Mouse (Mus musculus): Measurements from ENCODE around the gene Smok2b. TPM values are rescaled to one million over a fixed set of nuclear protein-coding genes. Genes with fewer than 3 reads are reported as not detected.
"Not testable (repeated sequence)": the region's sequence is repeated elsewhere in the genome, so short reads cannot be mapped to it uniquely, and the experiment has no call there.

The Smok2b gene
- polyA plus RNA-seq, 1 experiment from 2014 or later = not detected

DNA sequence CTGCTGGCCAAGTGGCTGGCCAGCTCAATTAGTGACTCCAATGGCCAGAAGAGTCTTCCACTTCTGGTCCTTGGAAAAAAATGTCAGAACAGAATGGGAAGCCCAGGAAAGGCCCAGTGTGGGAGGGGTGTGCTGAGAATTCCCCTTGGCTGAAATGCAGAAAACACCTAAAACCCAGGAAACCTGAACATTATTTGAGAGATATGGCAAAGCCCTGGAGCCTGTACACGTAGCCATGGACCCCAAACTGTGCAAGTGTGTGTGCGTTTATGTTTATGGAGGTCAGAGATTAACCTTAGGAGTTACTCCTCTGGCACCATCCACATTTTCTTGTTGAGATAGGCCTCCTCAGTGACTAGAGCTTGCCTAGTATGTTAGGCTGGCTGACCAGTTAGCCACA, 31.2 kb upstream of the Smok2b start:
- not testable (repeated sequence) for H3K27me3 ChIP-seq (ENCODE audit: control insufficient read depth, insufficient read depth, low read depth, low read length); H3K4me2 ChIP-seq (ENCODE audit: low read depth, low read length); H3K27ac ChIP-seq (ENCODE audit: low read length); H3K9ac ChIP-seq (ENCODE audit: low read depth, low read length); H3K4me1 ChIP-seq (ENCODE audit: control insufficient read depth, low read depth, low read length); H3K36me3 ChIP-seq (ENCODE audit: control insufficient read depth, insufficient read depth); ATAC-seq (ENCODE audit: low read depth); H3K4me3 ChIP-seq (ENCODE audit: low read depth, low read length); H3K9me3 ChIP-seq (replicated peaks; ENCODE audit: control insufficient read depth, low read length)
- WGBS (ENCODE audit: insufficient replicate concordance) = 53% methylated on average over 2 of the region's 2 CpGs

GRCm38 (mm10) chr17:13199880-13200409, 30.1 kb upstream of the Smok2b start:
- not testable (repeated sequence) for H3K4me1 ChIP-seq (ENCODE audit: control insufficient read depth, low read depth, low read length); H3K27me3 ChIP-seq (ENCODE audit: control insufficient read depth, insufficient read depth, low read depth, low read length); ATAC-seq (ENCODE audit: low read depth); H3K27ac ChIP-seq (ENCODE audit: low read length); H3K9me3 ChIP-seq (replicated peaks; ENCODE audit: control insufficient read depth, low read length); H3K36me3 ChIP-seq (ENCODE audit: control insufficient read depth, insufficient read depth); H3K4me2 ChIP-seq (ENCODE audit: low read depth, low read length); H3K9ac ChIP-seq (ENCODE audit: low read depth, low read length); H3K4me3 ChIP-seq (ENCODE audit: low read depth, low read length)
- WGBS (ENCODE audit: insufficient replicate concordance) = 65% methylated on average over 8 of the region's 9 CpGs

DNA sequence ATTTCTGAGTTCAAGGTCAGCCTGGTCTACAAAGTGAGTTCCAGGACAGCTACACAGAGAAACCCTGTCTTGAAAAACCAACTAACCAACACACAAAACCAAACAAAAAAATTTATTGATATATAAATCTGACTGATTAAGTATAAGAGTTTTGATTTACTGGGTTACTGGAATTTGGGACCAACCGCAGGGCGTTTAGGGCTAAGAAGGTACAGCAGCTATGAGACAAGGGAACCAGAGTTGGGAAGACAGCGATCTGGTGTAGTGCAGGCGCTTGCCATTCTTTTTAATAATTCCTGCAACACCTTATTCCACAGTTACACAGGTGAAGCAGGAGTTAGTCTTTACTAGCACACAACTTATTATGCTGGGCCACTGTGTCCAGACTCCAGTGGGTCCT, 28.5 kb upstream of the Smok2b start:
- 67% methylated on average over 4 of the region's 4 CpGs for WGBS (ENCODE audit: insufficient replicate concordance)
- ATAC-seq (ENCODE audit: low read depth) = not testable (repeated sequence)

DNA sequence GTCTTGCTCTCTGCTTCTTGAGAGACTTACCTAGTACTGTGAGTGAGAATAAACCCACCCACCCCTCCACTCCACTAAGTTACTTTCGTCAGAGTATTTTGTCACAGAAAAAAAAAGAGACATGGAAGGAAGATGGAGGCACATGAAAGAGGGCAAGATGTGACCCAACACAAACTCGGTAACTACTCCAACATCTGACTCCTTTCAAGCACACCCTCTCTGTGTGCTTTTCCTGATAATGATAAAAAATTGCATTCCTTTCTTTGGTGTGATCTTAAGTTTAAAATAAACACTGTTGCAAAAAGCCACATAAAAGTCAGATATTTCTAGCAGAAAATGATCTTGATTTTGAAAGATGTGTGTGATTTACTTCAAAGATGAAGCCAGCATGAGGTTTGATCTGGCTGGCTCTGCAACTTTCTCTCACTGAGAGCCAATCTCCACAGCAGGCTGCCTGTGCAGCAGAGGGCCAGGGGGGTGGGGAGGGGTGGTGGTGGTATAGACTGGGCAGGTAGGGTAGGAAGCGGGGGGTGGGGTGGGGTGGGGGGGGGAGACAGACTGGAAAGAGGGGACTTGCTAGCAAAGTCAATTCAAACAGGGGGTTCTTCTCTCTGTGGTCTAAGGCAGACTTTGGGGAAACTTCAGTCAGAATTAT, 27.5 kb upstream of the Smok2b start:
- H3K4me3 ChIP-seq (ENCODE audit: low read depth, low read length); H3K27ac ChIP-seq (ENCODE audit: low read length); ATAC-seq (ENCODE audit: low read depth); H3K36me3 ChIP-seq (ENCODE audit: control insufficient read depth, insufficient read depth); H3K9ac ChIP-seq (ENCODE audit: low read depth, low read length); H3K4me2 ChIP-seq (ENCODE audit: low read depth, low read length); H3K9me3 ChIP-seq (replicated peaks; ENCODE audit: control insufficient read depth, low read length); H3K4me1 ChIP-seq (ENCODE audit: control insufficient read depth, low read depth, low read length); H3K27me3 ChIP-seq (ENCODE audit: control insufficient read depth, insufficient read depth, low read depth, low read length): not testable (repeated sequence)
- WGBS (ENCODE audit: insufficient replicate concordance) = 64% methylated on average over 2 of the region's 3 CpGs

More for the DNA sequence above, 28.5 kb upstream of the Smok2b start:
- H3K27ac ChIP-seq (ENCODE audit: low read length); H3K4me1 ChIP-seq (ENCODE audit: control insufficient read depth, low read depth, low read length); H3K4me3 ChIP-seq (ENCODE audit: low read depth, low read length); H3K9ac ChIP-seq (ENCODE audit: low read depth, low read length); H3K36me3 ChIP-seq (ENCODE audit: control insufficient read depth, insufficient read depth); H3K4me2 ChIP-seq (ENCODE audit: low read depth, low read length); H3K9me3 ChIP-seq (replicated peaks; ENCODE audit: control insufficient read depth, low read length); H3K27me3 ChIP-seq (ENCODE audit: control insufficient read depth, insufficient read depth, low read depth, low read length): not testable (repeated sequence)

DNA sequence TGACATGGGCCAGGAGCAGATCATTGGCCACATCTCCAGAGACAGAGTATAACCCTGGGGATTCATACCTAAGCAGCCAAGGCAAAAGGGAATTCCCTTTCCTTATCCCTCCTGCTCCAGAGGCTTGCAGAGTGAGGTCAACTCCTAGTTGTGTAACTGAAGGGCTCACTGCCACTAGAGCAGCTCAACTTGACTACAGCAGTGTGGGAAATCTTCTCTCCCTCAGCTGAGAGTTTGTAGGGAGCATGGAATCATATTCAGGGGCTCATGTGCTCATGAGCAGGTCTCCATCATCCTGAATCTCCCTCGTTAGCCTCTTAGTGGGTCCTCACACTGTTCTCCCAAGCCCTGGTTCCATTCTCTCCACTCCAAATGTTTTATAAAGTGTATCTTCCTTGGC, 24.8 kb upstream of the Smok2b start:
- H3K4me2 ChIP-seq (ENCODE audit: low read depth, low read length); ATAC-seq (ENCODE audit: low read depth); H3K9me3 ChIP-seq (replicated peaks; ENCODE audit: control insufficient read depth, low read length); H3K27me3 ChIP-seq (ENCODE audit: control insufficient read depth, insufficient read depth, low read depth, low read length); H3K27ac ChIP-seq (ENCODE audit: low read length); H3K9ac ChIP-seq (ENCODE audit: low read depth, low read length); H3K36me3 ChIP-seq (ENCODE audit: control insufficient read depth, insufficient read depth); H3K4me1 ChIP-seq (ENCODE audit: control insufficient read depth, low read depth, low read length); H3K4me3 ChIP-seq (ENCODE audit: low read depth, low read length): not testable (repeated sequence)
- WGBS (ENCODE audit: insufficient replicate concordance) = 38% methylated on average over 1 of the region's 1 CpGs

GRCm38 (mm10) chr17:13206491-13206890, 23.6 kb upstream of the Smok2b start:
- H3K4me1 ChIP-seq (ENCODE audit: control insufficient read depth, low read depth, low read length) = no peaks in the 10 kb centered on the region
- no peaks in the 10 kb centered on the region for H3K36me3 ChIP-seq (ENCODE audit: control insufficient read depth, insufficient read depth)
- H3K27ac ChIP-seq (ENCODE audit: low read length) = no peak overlapping the region
- H3K4me2 ChIP-seq (ENCODE audit: low read depth, low read length) = no peak overlapping the region
- no peaks in the 10 kb centered on the region for H3K27me3 ChIP-seq (ENCODE audit: control insufficient read depth, insufficient read depth, low read depth, low read length)
- 71% methylated on average over 2 of the region's 2 CpGs for WGBS (ENCODE audit: insufficient replicate concordance)
- H3K9ac ChIP-seq (ENCODE audit: low read depth, low read length) = no peak overlapping the region
- no peak overlapping the region for H3K4me3 ChIP-seq (ENCODE audit: low read depth, low read length)
- ATAC-seq (ENCODE audit: low read depth) = no peak
- peaks cover 5% of the 10 kb centered on the region for H3K9me3 ChIP-seq (replicated peaks; ENCODE audit: control insufficient read depth, low read length)

DNA sequence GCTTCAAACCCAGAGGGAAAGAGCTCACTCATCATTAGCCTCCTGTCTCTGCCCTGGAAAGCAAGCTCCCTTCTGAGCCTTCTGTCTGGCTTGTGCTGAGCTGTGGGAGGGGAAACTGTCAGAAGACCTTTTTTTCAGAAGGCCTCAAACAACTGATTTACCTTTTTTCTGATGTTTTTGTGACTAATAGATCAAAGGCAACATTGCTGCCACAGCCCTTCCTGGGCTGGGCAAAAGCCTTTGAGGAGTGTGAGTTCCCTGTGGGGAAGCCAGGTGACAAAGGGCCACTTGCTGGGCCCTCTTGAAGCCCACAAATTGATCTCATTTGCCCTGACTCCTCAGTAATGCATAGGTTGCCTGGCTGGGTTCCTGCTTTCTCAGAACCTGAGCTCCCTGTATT, 21.6 kb upstream of the Smok2b start:
- H3K27ac ChIP-seq (ENCODE audit: low read length); ATAC-seq (ENCODE audit: low read depth); H3K4me1 ChIP-seq (ENCODE audit: control insufficient read depth, low read depth, low read length); H3K4me3 ChIP-seq (ENCODE audit: low read depth, low read length); H3K27me3 ChIP-seq (ENCODE audit: control insufficient read depth, insufficient read depth, low read depth, low read length); H3K4me2 ChIP-seq (ENCODE audit: low read depth, low read length); H3K9ac ChIP-seq (ENCODE audit: low read depth, low read length); H3K36me3 ChIP-seq (ENCODE audit: control insufficient read depth, insufficient read depth): not testable (repeated sequence)
- peaks cover 11% of the 10 kb centered on the region for H3K9me3 ChIP-seq (replicated peaks; ENCODE audit: control insufficient read depth, low read length)

DNA sequence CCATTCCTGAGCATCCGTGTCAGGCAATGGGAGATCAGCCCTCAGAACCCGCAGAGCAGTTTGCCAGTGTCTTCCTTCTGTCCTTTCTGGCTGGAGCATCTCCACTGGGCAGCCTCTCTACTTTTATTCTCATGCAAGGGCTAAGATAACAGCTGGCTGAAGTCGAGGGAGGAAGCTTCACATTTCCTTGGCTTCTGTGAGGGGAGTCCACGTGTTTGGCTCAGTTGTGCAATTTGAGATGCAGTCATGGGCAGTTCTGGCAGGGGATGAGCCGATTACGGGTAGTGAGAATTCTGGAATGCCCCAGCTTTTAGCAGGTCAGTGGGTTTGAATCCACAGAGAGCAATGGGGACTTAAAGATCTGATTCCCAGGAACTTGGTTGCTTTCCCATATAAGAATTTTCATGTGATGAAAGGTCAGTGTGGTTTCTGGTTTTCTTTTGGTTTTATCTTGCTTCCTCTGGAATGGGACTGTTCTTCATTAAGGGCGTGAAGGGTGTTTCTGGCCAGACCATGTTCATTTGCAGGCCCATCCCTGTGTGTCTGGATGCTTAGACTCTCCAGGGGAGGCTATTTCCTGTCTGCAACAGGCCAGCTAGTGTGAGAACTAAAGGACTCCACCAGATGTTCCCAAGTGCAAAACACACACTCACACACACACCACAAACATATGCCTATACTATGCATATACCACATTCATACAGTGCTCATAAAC, 17.8 kb upstream of the Smok2b start:
- Histone ChIP-seq H3K4me2 (ENCODE audit: low read depth, low read length) (no peak overlapping the region), H3K9me3 (replicated peaks; ENCODE audit: control insufficient read depth, low read length) (peaks cover 26% of the 10 kb centered on the region), H3K27me3 (ENCODE audit: control insufficient read depth, insufficient read depth, low read depth, low read length) (no peaks in the 10 kb centered on the region), H3K27ac (ENCODE audit: low read length) (no peak overlapping the region), H3K4me3 (ENCODE audit: low read depth, low read length) (no peak overlapping the region), H3K36me3 (ENCODE audit: control insufficient read depth, insufficient read depth) (no peaks in the 10 kb centered on the region), H3K4me1 (ENCODE audit: control insufficient read depth, low read depth, low read length) (no peaks in the 10 kb centered on the region), H3K9ac (ENCODE audit: low read depth, low read length) (no peak overlapping the region)
- WGBS (ENCODE audit: insufficient replicate concordance) = 46% methylated on average over 7 of the region's 7 CpGs
- no peak for ATAC-seq (ENCODE audit: low read depth)

DNA sequence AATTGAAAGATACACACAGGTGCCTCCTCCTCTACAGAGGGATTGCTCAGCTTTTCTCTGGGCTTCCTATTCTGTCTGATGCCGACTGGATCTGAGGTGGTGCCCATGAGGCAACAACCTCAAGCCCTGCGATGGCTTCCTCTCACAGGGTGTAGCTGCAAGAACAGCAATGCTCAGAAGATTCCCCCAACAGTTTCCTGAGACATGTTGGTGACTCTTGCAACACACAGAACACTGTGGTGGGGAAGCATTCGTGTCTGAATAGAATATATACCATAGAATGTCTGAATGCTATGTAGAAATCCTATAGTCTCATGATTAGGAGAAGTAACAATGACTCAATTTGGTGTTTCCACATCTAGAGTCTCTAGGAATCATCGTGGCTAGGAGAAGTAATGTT, 15.9 kb upstream of the Smok2b start:
- Histone ChIP-seq H3K27ac (ENCODE audit: low read length) (no peak overlapping the region), H3K4me3 (ENCODE audit: low read depth, low read length) (no peak overlapping the region), H3K27me3 (ENCODE audit: control insufficient read depth, insufficient read depth, low read depth, low read length) (no peaks in the 10 kb centered on the region), H3K4me1 (ENCODE audit: control insufficient read depth, low read depth, low read length) (no peaks in the 10 kb centered on the region), H3K9me3 (replicated peaks; ENCODE audit: control insufficient read depth, low read length) (peaks cover 29% of the 10 kb centered on the region), H3K9ac (ENCODE audit: low read depth, low read length) (no peak overlapping the region), H3K36me3 (ENCODE audit: control insufficient read depth, insufficient read depth) (no peaks in the 10 kb centered on the region), H3K4me2 (ENCODE audit: low read depth, low read length) (no peak overlapping the region)
- ATAC-seq (ENCODE audit: low read depth) = no peak
- WGBS (ENCODE audit: insufficient replicate concordance) = 38% methylated on average over 4 of the region's 4 CpGs
